Mouse (Mus musculus): ENCODE measurements around the gene Ndufs5. TPM values are rescaled to one million over a fixed set of nuclear protein-coding genes. Genes with fewer than 3 reads are reported as not detected.
A peak's percentile ranks its signal among the peaks of the same experiment; 100 is the strongest.

The Ndufs5 gene
- polyA plus RNA-seq (2014; fragmentation: Nextera tagmentation; extraction: Ambion mirVana): 340 and 344 TPM in 2 replicates

DNA sequence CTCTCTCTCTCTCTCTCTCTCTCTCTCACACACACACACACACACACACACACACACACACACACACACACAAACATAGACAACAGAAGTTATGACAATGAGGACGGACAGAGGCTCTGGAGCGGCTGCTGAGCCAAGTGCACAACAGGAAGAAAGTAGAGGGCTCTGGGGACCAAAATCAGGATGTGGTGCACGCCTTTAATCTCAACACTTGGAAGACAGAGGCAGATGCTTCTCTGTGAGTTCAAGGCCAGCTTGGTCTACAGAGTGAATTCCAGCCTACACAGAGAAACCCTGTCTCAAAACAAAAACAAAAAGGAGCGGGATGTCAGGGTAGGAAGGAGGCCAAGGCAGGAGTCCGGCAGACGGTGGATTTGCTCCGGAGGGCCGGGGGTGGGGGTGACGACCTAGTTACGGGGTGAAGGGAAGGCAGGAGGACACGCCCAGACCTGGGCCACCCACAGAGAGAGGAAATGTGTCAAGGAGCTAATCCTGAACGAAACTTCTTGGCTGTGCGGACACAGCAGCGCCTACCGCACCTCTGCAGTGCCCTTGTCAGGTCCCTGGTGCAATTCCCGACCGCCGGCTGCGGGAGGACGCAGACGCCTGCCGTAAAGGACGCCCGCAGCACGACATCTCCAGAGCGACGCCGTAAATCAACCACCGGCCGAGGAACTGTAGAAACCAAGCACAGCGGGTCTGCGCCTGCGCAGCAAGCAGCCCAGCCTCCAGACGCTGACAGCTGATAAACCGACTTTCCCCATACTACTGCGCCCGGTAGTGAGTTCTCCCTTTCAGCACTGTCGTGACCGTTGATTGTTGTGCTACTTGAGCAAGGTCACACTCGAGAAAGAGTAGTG, at the start of gene Ndufs5:
TSS of gene Ndufs5 (minus strand) at position 629 of the 860 bp plus-strand sequence.
- H3K27ac ChIP-seq (ENCODE audit: low read depth, low read length): 0 out of 2 replicates have a peak within 1 kb of the TSS, but pooled peaks have one; percentile 39
- peak within 1 kb of the TSS; percentile 66 for H3K4me2 ChIP-seq (replicated peaks; ENCODE audit: low read depth, low read length)
- H3K4me1 ChIP-seq (replicated peaks; ENCODE audit: control insufficient read depth, insufficient read depth, low read length): no peaks in the 10 kb centered on the region; the same call in 1 of the 2 replicates
- peak within 1 kb of the TSS; percentile 88 for H3K9ac ChIP-seq (ENCODE audit: low read depth, low read length)
- under 1% methylated on average over 40 of the region's 40 CpGs for whole genome bisulfite sequencing
- peak within 1 kb of the TSS; percentile 83 for H3K4me3 ChIP-seq (ENCODE audit: low read depth, low read length)
- no peaks in the 10 kb centered on the region for H3K27me3 ChIP-seq (ENCODE audit: control insufficient read depth, insufficient read depth, low read length)
- peak; percentile 96 for ATAC-seq (ENCODE audit: low FRiP score)
- DNase-seq (ENCODE audit: low spot score): peak; percentile 99
- H3K36me3 ChIP-seq (ENCODE audit: control insufficient read depth, insufficient read depth, low read length): no peaks in the 10 kb centered on the region
- no peaks in the 10 kb centered on the region for H3K9me3 ChIP-seq (ENCODE audit: control insufficient read depth, low read length)

DNA sequence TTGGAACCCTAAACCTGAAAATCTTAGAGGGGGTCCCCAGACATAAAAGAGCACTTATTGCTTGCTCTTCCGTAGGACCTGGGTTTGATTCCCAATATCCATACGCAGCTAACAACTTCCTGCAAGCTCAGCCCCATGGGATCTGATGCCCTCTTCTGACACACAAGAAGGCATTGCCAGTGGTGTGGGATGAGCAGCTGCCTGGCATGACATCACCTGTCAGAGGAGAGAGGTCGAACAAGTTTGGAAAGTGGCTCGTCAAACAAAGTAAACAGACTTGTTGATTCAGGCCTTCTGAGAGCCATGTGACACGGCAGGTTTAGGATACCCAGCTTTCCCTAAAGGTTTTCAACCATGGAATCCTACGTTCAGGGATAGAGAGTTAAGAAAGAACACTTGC, 47.1 kb upstream of the Ndufs5 start:
- Histone ChIP-seq H3K36me3 (ENCODE audit: control insufficient read depth, insufficient read depth, low read length) (no peaks in the 10 kb centered on the region), H3K9ac (ENCODE audit: low read depth, low read length) (no peak overlapping the region), H3K4me2 (replicated peaks; ENCODE audit: low read depth, low read length) (no peak overlapping the region), H3K27ac (ENCODE audit: low read depth, low read length) (no peak overlapping the region), H3K4me1 (replicated peaks; ENCODE audit: control insufficient read depth, insufficient read depth, low read length) (no peaks in the 10 kb centered on the region), H3K27me3 (ENCODE audit: control insufficient read depth, insufficient read depth, low read length) (no peaks in the 10 kb centered on the region), H3K9me3 (ENCODE audit: control insufficient read depth, low read length) (no peaks in the 10 kb centered on the region), H3K4me3 (ENCODE audit: low read depth, low read length) (no peak overlapping the region)
- no peak for ATAC-seq (ENCODE audit: low FRiP score)
- DNase-seq (ENCODE audit: low spot score): no peak
- 79% methylated on average over 6 of the region's 6 CpGs for WGBS

DNA sequence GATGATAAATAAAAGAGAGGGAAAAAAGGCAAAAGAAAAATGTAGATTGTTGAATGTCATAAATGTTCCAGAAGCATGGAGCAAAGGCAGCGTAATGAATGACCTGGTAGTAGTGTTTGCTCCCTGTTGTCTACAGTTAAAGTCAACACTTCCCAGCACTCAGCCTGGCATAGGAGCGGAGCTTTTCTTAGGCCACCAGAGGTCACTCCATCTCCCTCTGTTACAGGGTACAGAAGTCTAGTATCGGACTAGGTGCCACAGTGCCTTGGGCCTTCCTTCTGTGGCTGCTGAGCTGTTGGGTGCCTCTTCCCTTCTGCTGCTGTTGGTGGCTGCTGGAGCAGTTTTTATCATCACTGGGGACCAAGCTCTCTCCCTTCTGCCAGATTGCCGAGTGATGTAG, 40.3 kb upstream of the Ndufs5 start:
- Histone ChIP-seq H3K4me1 (replicated peaks; ENCODE audit: control insufficient read depth, insufficient read depth, low read length) (no peaks in the 10 kb centered on the region), H3K9me3 (ENCODE audit: control insufficient read depth, low read length) (no peaks in the 10 kb centered on the region), H3K27me3 (ENCODE audit: control insufficient read depth, insufficient read depth, low read length) (no peaks in the 10 kb centered on the region), H3K4me3 (ENCODE audit: low read depth, low read length) (no peak overlapping the region), H3K9ac (ENCODE audit: low read depth, low read length) (no peak overlapping the region), H3K36me3 (ENCODE audit: control insufficient read depth, insufficient read depth, low read length) (no peaks in the 10 kb centered on the region), H3K4me2 (replicated peaks; ENCODE audit: low read depth, low read length) (no peak overlapping the region), H3K27ac (ENCODE audit: low read depth, low read length) (no peak overlapping the region)
- 63% methylated on average over 4 of the region's 4 CpGs for WGBS
- peak; percentile 10 for DNase-seq (ENCODE audit: low spot score)
- ATAC-seq (ENCODE audit: low FRiP score): no peak

DNA sequence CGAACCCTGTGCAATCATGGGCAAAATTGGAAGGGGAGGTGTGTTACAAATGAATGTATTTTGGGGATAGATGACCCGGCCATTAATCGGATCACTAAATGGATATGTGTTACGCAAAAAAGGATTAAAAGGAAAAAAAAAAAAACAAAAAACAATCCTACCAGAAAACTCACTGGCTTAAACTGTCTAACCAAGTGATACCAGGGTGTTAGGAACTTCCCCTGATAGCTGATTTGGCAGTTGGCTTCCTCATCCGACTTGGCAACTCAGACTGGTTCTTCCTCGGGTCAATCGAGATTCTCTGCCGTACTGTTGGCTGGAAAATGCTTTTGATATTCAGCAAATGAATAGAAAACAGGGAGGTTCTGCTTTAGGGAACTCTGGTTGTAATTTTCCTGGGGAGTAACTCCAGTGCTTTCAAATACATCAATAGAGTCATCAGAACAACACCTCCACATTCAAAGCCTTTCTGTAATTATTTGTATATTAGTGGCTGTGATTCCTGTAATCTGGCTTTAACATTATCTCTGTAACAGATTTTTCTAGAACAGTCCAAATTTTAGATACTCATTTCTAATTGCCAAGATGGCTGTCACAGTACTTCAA, 32.8 kb upstream of the Ndufs5 start:
- H3K27me3 ChIP-seq (ENCODE audit: control insufficient read depth, insufficient read depth, low read length): no peaks in the 10 kb centered on the region
- no peak overlapping the region for H3K27ac ChIP-seq (ENCODE audit: low read depth, low read length)
- peak overlapping the region; percentile 50 for H3K9ac ChIP-seq (ENCODE audit: low read depth, low read length)
- peaks cover 4% of the 10 kb centered on the region; the same call in 1 of the 2 replicates for H3K4me1 ChIP-seq (replicated peaks; ENCODE audit: control insufficient read depth, insufficient read depth, low read length)
- 3% methylated on average over 8 of the region's 8 CpGs for WGBS
- DNase-seq (ENCODE audit: low spot score): no peak
- ATAC-seq (ENCODE audit: low FRiP score): no peak
- H3K4me3 ChIP-seq (ENCODE audit: low read depth, low read length): peak overlapping the region; percentile 92
- no peaks in the 10 kb centered on the region for H3K9me3 ChIP-seq (ENCODE audit: control insufficient read depth, low read length)
- H3K36me3 ChIP-seq (ENCODE audit: control insufficient read depth, insufficient read depth, low read length): no peaks in the 10 kb centered on the region
- peak overlapping the region; percentile 43 for H3K4me2 ChIP-seq (replicated peaks; ENCODE audit: low read depth, low read length)

DNA sequence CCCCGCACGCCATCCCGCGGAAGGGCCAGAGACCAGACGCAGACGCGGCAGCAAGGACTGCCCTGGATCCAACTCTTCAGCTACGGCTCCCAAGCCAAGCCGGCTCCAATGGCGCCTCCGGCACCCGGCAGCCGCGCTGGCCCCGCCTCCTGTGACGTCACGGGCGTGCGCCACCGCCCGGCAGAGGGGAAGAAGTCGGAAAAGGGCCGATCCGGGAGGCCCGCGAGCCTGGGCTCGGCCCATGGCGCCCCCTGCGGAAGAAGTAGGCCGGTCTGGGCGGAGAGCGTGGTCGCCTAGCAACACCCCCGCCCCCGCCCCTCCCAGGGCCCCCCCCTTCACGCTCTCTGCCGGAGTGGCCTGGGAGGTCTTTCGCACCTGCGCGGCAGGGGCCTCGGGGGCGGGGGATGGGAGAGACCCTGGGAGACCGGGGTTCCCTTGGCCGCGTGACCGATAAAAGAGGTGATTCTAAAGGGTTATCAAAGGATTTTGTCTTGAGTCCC, 32.2 kb upstream of the Ndufs5 start, which contains the start of gene Akirin1:
TSS of gene Akirin1 (minus strand) at position 194 of the 500 bp plus-strand sequence.
- Histone ChIP-seq H3K36me3 (ENCODE audit: control insufficient read depth, insufficient read depth, low read length) (no peaks in the 10 kb centered on the region), H3K9ac (ENCODE audit: low read depth, low read length) (peak within 1 kb of the TSS; percentile 70), H3K4me3 (ENCODE audit: low read depth, low read length) (peak within 1 kb of the TSS; percentile 92), H3K4me2 (replicated peaks; ENCODE audit: low read depth, low read length) (peak within 1 kb of the TSS; percentile 59), H3K9me3 (ENCODE audit: control insufficient read depth, low read length) (no peaks in the 10 kb centered on the region), H3K27ac (ENCODE audit: low read depth, low read length) (peak within 1 kb of the TSS; percentile 86), H3K4me1 (replicated peaks; ENCODE audit: control insufficient read depth, insufficient read depth, low read length) (peaks cover 4% of the 10 kb centered on the region; the same call in 1 of the 2 replicates), H3K27me3 (ENCODE audit: control insufficient read depth, insufficient read depth, low read length) (no peaks in the 10 kb centered on the region)
- under 1% methylated on average over 43 of the region's 46 CpGs for WGBS
- DNase-seq (ENCODE audit: low spot score) (peak; percentile 98), ATAC-seq (ENCODE audit: low FRiP score) (peak; percentile 99)

DNA sequence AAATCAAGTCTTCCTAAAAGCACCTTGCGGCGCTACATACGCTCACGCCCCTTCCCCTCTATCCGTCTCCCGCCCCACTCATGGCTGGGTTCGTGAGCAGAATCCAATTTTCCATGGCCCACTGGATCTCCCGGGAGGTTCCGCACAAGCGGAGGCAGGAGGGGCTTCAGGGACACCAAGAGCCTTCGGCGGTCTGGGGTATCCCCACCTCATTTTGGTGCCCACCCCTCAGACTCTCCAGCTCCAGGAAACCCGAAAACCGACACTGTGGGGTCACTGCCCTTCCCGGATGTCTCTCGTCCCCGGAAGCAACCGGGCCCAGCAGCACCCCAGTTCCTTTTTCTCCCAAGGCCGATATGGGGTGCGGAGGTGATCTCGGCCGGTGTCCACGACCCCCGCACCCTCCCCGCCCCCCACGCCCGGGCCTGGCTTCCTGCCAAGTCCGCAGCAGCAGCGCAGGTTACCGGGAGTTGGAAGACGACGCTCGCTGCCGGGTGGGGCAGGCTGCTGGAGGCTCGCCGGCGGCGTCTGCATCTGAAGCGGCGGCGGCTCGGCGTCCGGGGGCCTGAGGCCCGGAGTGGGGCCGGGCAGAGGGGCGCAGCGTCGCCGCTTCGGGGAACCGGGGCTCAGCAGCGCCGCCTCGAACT, 31.6 kb upstream of the Ndufs5 start:
- Histone ChIP-seq H3K27ac (ENCODE audit: low read depth, low read length) (peak overlapping the region; percentile 86), H3K9me3 (ENCODE audit: control insufficient read depth, low read length) (no peaks in the 10 kb centered on the region), H3K27me3 (ENCODE audit: control insufficient read depth, insufficient read depth, low read length) (no peaks in the 10 kb centered on the region), H3K4me2 (replicated peaks; ENCODE audit: low read depth, low read length) (peak overlapping the region; percentile 59), H3K36me3 (ENCODE audit: control insufficient read depth, insufficient read depth, low read length) (no peaks in the 10 kb centered on the region), H3K9ac (ENCODE audit: low read depth, low read length) (peak overlapping the region; percentile 70), H3K4me1 (replicated peaks; ENCODE audit: control insufficient read depth, insufficient read depth, low read length) (peaks cover 4% of the 10 kb centered on the region; the same call in 1 of the 2 replicates), H3K4me3 (ENCODE audit: low read depth, low read length) (peak overlapping the region; percentile 92)
- ATAC-seq (ENCODE audit: low FRiP score): peak; percentile 86
- WGBS: under 1% methylated on average over 45 of the region's 55 CpGs
- DNase-seq (ENCODE audit: low spot score): peak; percentile 49

DNA sequence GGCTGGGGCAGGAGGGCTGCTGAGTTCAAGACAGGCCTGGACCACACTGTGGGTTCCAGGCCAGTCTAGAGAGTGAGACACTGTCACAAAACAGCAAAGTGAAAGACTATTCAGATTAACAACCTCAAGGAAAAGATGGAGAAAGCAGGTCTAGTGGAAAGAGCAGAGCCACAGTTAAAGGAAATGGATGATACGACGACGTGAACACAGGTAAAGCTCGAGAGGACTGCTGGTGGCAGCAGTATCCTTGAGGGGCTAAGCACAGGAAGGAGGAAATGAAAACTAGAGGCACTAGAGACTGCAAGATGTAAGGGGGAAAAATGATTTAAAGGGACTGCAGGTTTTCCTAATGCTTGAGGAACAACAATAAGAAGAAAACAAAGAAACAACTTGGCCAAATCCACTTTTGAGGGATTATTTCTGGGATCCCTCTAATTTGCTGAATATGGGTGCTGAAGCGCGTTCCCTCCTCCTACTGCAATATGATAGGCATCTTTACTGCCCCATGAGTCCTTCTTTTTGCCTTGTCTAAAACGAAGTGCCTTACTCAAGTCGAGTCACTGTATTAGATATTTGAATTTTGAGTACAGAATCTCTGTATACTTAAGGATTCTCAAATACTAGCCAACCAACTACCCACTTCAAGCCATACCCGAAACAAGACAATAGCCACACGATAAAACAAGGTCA, 30.9 kb upstream of the Ndufs5 start:
- 23% methylated on average over 10 of the region's 10 CpGs for WGBS
- peak; percentile 6 for DNase-seq (ENCODE audit: low spot score)
- H3K27ac ChIP-seq (ENCODE audit: low read depth, low read length): peak overlapping the region; percentile 86; the same call in 1 of the 2 replicates

More for the DNA sequence above, 30.9 kb upstream of the Ndufs5 start:
- ATAC-seq (ENCODE audit: low FRiP score): no peak
- peak overlapping the region; percentile 59 for H3K4me2 ChIP-seq (replicated peaks; ENCODE audit: low read depth, low read length)
- peak overlapping the region; percentile 92 for H3K4me3 ChIP-seq (ENCODE audit: low read depth, low read length)
- peaks cover 4% of the 10 kb centered on the region; the same call in 1 of the 2 replicates for H3K4me1 ChIP-seq (replicated peaks; ENCODE audit: control insufficient read depth, insufficient read depth, low read length)
- no peaks in the 10 kb centered on the region for H3K27me3 ChIP-seq (ENCODE audit: control insufficient read depth, insufficient read depth, low read length)
- peak overlapping the region; percentile 70 for H3K9ac ChIP-seq (ENCODE audit: low read depth, low read length)
- H3K36me3 ChIP-seq (ENCODE audit: control insufficient read depth, insufficient read depth, low read length): no peaks in the 10 kb centered on the region
- H3K9me3 ChIP-seq (ENCODE audit: control insufficient read depth, low read length): no peaks in the 10 kb centered on the region

All from hindbrain, embryonic 11.5 days (tissue).